ENCODE assay signal across 14 mouse cellular contexts in the genomic region with DNA sequence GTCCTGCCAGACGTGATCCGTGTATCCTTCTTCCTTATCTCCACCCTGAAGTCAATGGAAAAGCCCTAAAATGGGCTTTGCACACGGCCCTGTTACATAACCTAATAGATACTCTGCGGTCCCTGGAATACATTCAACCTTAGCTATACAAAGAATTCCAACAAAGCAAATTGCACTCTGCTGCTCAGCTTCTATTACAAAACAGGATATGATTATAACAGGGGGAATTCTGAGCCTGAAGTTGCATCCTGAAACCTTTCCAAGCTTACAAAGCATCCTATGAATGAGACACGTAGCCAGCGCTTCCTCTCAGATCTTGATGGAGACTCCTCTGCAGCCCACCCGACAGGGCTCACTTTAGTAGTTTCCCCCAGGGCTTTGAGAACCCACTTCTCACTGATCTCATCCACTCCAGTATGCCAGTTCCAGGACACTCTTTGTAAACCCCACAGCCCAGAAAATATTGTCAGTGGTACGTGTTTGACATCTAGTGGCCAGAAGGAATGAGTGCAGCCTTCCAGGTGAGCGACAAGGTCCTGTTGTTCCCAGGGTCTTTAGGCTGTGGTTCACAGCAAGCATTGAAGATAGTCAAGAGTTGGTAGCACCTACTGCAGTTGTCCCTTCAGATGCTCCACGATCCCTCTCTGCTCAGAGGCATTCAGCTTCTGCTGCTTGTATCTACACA.
DNase-seq lines count a peak whose midpoint lies in the region; ATAC-seq and TF ChIP-seq lines count a peak whose summit lies in the region.
"Had no signal": no experiment of that assay in that cellular context is flagged by ENCODE, and none has a peak within 500 bp of the region (broad histone marks: within the 10 kb centered on the region; RNA-seq: fewer than 3 reads in every experiment).

No protein-coding gene starts in this region.

- intact Hi-C loops in gastrocnemius, adult 2 months (cut with DNase I) = no loop called here

- ATAC-seq in liver, postnatal 0 days = no peak
- no peak for ATAC-seq in liver, embryonic 11.5 days (replicated peaks; ENCODE audit: low FRiP score)
- ATAC-seq in heart, postnatal 0 days (ENCODE audit: insufficient read depth, low read depth) = no peak
- ATAC-seq: CD4-positive, CD25-positive, alpha-beta regulatory T cell, adult 4 months had no signal

- peak; percentile 43 for TF ChIP-seq CTCF in gastrocnemius, adult 2 months (IDR thresholded peaks at IDR 0.05)
- peak; percentile 66 for TF ChIP-seq CTCF in liver, postnatal 0 days (IDR thresholded peaks at IDR 0.05; ENCODE audit: low read depth)
- TF ChIP-seq CTCF in heart, postnatal 0 days (IDR thresholded peaks at IDR 0.05; ENCODE audit: low read depth) = peak; percentile 59

- H3K4me2 ChIP-seq in liver, postnatal 0 days (ENCODE audit: low read depth, low read length) = no peak overlapping the region
- no peak overlapping the region for H3K4me2 ChIP-seq in liver, embryonic 11.5 days
- H3K4me2 ChIP-seq in heart, postnatal 0 days (ENCODE audit: low read depth, low read length) = no peak overlapping the region
- H3K4me2 ChIP-seq: heart, embryonic 15.5 days had no signal

- no peak for TF ChIP-seq EP300 in liver, postnatal 0 days (IDR thresholded peaks at IDR 0.05; ENCODE audit: low read depth)
- TF ChIP-seq EP300 in heart, postnatal 0 days (IDR thresholded peaks at IDR 0.05; ENCODE audit: low read depth) = no peak

- WGBS in liver, postnatal 0 days (ENCODE audit: insufficient replicate concordance) = 71% methylated on average over 10 of the region's 10 CpGs
- 80% methylated on average over 10 of the region's 10 CpGs for WGBS in liver, embryonic 11.5 days
- 61% methylated on average over 10 of the region's 10 CpGs for WGBS in heart, postnatal 0 days

- no peak overlapping the region for H3K27ac ChIP-seq in gastrocnemius, adult 2 months
- no peak overlapping the region for H3K27ac ChIP-seq in liver, postnatal 0 days (ENCODE audit: low read depth)
- no peak overlapping the region for H3K27ac ChIP-seq in liver, embryonic 11.5 days (ENCODE audit: low read depth, low read length)
- no peak overlapping the region for H3K27ac ChIP-seq in heart, postnatal 0 days (ENCODE audit: low read depth)
- H3K27ac ChIP-seq: forebrain, embryonic 10.5 days; heart, embryonic 15.5 days had no signal

- no peak overlapping the region for H3K9ac ChIP-seq in liver, postnatal 0 days (replicated peaks)
- H3K9ac ChIP-seq in liver, embryonic 11.5 days (ENCODE audit: low read depth, low read length) = no peak overlapping the region
- H3K9ac ChIP-seq in heart, postnatal 0 days (replicated peaks; ENCODE audit: low read depth, low read length) = no peak overlapping the region
- H3K9ac ChIP-seq: heart, embryonic 15.5 days had no signal

- H3K9me3 ChIP-seq in liver, postnatal 0 days (ENCODE audit: low read length) = no peaks in the 10 kb centered on the region
- no peaks in the 10 kb centered on the region for H3K9me3 ChIP-seq in liver, embryonic 11.5 days (ENCODE audit: control insufficient read depth, low read length)
- H3K9me3 ChIP-seq in heart, postnatal 0 days (replicated peaks; ENCODE audit: control insufficient read depth, low read length) = no peaks in the 10 kb centered on the region
- H3K9me3 ChIP-seq: heart, embryonic 15.5 days had no signal

- no peaks in the 10 kb centered on the region for H3K27me3 ChIP-seq in liver, postnatal 0 days (ENCODE audit: insufficient read depth, low read length)
- H3K27me3 ChIP-seq in liver, embryonic 11.5 days (replicated peaks; ENCODE audit: control insufficient read depth, insufficient read depth, low read length) = no peaks in the 10 kb centered on the region
- no peaks in the 10 kb centered on the region for H3K27me3 ChIP-seq in heart, postnatal 0 days (ENCODE audit: control insufficient read depth, insufficient read depth, low read length)
- H3K27me3 ChIP-seq: heart, embryonic 15.5 days had no signal

- no peak for DNase-seq in gastrocnemius, adult 2 months
- DNase-seq in gastrocnemius, adult 18-20 months (ENCODE audit: low spot score) = no peak
- no peak for DNase-seq in liver, postnatal 0 days
- DNase-seq in liver, embryonic 11.5 days (ENCODE audit: low spot score) = no peak
- DNase-seq in ZHBTc4 (ENCODE audit: low read depth, low spot score) = peak; percentile 55
- no peak for DNase-seq in heart, postnatal 0 days (ENCODE audit: low spot score)
- DNase-seq in layer of hippocampus, adult 9-10 months (ENCODE audit: low spot score) = no peak
- no peak for DNase-seq in natural killer cell, adult 2 months (ENCODE audit: low spot score in 2 of 2)
- DNase-seq: adrenal gland, postnatal 10 days; cerebellum, adult 9-11 months; kidney, adult 8-10 months had no signal

- no peaks in the 10 kb centered on the region for H3K36me3 ChIP-seq in liver, postnatal 0 days (replicated peaks; ENCODE audit: insufficient read depth, low read length)
- H3K36me3 ChIP-seq in liver, embryonic 11.5 days (ENCODE audit: control insufficient read depth, insufficient read depth, low read length) = no peaks in the 10 kb centered on the region
- H3K36me3 ChIP-seq in heart, postnatal 0 days (replicated peaks; ENCODE audit: control insufficient read depth, insufficient read depth, low read length) = no peaks in the 10 kb centered on the region
- H3K36me3 ChIP-seq: heart, embryonic 15.5 days had no signal

- H3K4me3 ChIP-seq in gastrocnemius, adult 2 months = no peak overlapping the region
- no peak overlapping the region for H3K4me3 ChIP-seq in liver, postnatal 0 days (ENCODE audit: low read depth, low read length)
- H3K4me3 ChIP-seq in liver, embryonic 11.5 days (ENCODE audit: low read depth, low read length) = no peak overlapping the region
- no peak overlapping the region for H3K4me3 ChIP-seq in heart, postnatal 0 days (ENCODE audit: low read depth, low read length)
- H3K4me3 ChIP-seq: forebrain, embryonic 10.5 days; heart, embryonic 15.5 days had no signal

- no peaks in the 10 kb centered on the region for H3K4me1 ChIP-seq in liver, postnatal 0 days (ENCODE audit: insufficient read depth)
- H3K4me1 ChIP-seq in liver, embryonic 11.5 days (replicated peaks; ENCODE audit: control insufficient read depth, insufficient read depth, low read length) = no peaks in the 10 kb centered on the region
- no peaks in the 10 kb centered on the region for H3K4me1 ChIP-seq in heart, postnatal 0 days (ENCODE audit: control insufficient read depth, insufficient read depth)
- H3K4me1 ChIP-seq: forebrain, embryonic 10.5 days; heart, embryonic 15.5 days had no signal
